ENCODE assay signal across 7 mouse cellular contexts in the genomic region with DNA sequence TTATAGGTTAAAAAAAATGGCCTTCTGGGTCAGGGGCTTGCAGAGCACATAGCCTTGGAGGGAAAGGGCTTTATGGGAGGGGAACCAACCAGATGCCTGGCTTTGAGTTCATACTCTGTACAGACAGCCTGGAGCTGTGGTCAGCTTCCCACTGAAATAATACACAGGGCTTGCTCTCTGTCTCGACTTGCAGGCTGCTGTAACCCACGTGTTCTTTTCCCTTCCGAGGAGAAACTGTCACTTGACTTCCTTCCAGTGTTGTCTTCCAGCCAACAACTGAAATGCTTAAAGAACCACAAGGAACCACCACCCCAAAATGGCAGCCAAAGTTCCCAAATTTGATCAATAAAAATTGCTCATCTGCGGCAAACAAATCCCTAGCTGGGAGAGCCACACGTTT.
"Had no signal": no experiment of that assay in that cellular context is flagged by ENCODE, and none has a peak within 500 bp of the region (broad histone marks: within the 10 kb centered on the region; RNA-seq: fewer than 3 reads in every experiment).

No protein-coding gene starts in this region.

- DNase-seq: liver, postnatal 0 days; lung, adult 2 months; right cerebral cortex, postnatal 14 days; right cerebral cortex, postnatal 4 days; thymus, adult 2 months; thymus, postnatal 25 days; thymus, postnatal 4 days had no signal
